Mouse (Mus musculus) erythroblast, embryonic 14.5 days (primary cell): ENCODE data around the gene Plekhg5. TPM values are rescaled to one million over a fixed set of nuclear protein-coding genes. Genes with fewer than 3 reads are reported as not detected.

ENCODE experiments used
- H3K27me3 ChIP-seq: 2 replicates; pipeline ENCODE4 v1.6.1; 2012; ENCODE audit warnings: inconsistent platforms; ENCODE audit not compliant: control insufficient read depth
- H3K36me3 ChIP-seq: 2 replicates; pipeline ENCODE4 v1.6.1; 2012; ENCODE audit warnings: mild to moderate bottlenecking, inconsistent platforms; ENCODE audit not compliant: control insufficient read depth
- H3K4me1 ChIP-seq: 2 replicates; pipeline ENCODE4 v1.6.1; 2012; ENCODE audit warnings: inconsistent platforms; ENCODE audit not compliant: control insufficient read depth
- H3K4me3 ChIP-seq: replicated peaks from 2 replicates; pipeline ENCODE3; 2012; ENCODE audit warnings: moderate library complexity, mild to moderate bottlenecking, inconsistent platforms
- H3K9me3 ChIP-seq: 2 replicates; pipeline ENCODE4 v1.6.1; 2012; ENCODE audit warnings: low read length, inconsistent platforms, mixed read lengths; ENCODE audit not compliant: control insufficient read depth
- GATA1 ChIP-seq: IDR thresholded peaks from 2 replicates; pipeline ENCODE4 v1.6.1; 2012; ENCODE audit warnings: low read length, inconsistent platforms, mixed read lengths
- TAL1 ChIP-seq: IDR thresholded peaks from 3 replicates; pipeline ENCODE4 v1.6.1; 2012; ENCODE audit warnings: low read length, inconsistent platforms, mixed read lengths
- polyA plus RNA-seq: library from polyadenylated mRNA; stranded (reverse); fragments of >175 nt; gene quantifications from 2 replicates; pipeline ENCODE4 v1.2.3, GENCODE M21; 2012

Plekhg5 gene
- polyA plus RNA-seq, 1 experiment, result 10.0 TPM

- Histone ChIP-seq H3K4me1 (peaks cover 42% of the 10 kb centered on the region), H3K27me3 (no peaks in the 10 kb centered on the region), H3K36me3 (peaks cover 26% of the 10 kb centered on the region), H3K4me3 (peak within 1 kb of the TSS; percentile 91), H3K9me3 (no peaks in the 10 kb centered on the region)
- TF ChIP-seq GATA1 (no peak), TAL1 (no peak)
Measured at GRCm38 (mm10) chr4:152038225-152038984, 33.9 kb upstream of the Plekhg5 start, which contains the start of gene Tas1r1. TSS of gene Tas1r1 (minus strand) at chr4:152038568.

DNA sequence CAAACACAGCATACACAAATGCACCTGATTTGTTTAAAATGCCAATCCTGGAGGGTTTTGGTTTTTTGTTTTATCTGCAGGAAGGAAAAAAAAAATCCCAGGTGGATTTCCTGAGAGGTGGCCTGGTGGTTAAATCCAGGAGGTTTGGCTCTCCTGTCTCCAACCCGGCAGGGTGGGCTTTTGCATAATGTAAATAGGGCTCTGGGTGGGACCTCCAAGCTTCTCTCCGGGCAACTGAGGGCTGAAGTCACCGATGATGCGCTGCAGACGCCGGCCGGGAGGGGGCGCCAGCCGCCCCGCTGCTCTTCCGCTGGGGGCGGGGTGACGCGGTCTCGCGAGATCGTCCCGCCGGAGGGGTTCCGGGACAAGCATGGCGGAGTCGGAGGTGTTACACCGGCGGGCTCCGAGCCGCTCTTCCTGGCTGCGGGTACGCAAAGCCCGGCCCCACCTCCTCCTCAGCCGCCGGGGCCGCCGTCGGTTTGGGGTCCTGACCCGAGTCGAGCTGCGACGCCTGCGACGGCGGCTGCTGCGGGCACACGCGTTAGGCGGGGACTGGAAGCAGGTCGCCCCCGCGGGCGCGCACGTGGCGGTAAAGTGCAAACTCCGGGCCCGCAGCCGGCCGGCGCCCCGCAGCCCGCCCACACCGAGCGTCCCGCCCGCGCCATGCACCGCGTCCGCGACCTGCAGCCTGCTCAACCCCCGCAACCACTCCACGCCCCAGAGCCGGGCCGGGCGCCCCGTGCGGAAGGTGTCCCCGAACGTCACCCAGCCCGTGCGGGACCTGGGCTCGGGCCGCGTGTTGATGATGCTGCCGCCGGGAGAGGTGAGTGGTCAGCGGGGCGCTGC is 33.1 kb upstream of the Plekhg5 start, which contains the start of gene Nol9:
Gene Nol9 (plus strand): TSS at position 337 of the 846 bp plus-strand sequence.
- Histone ChIP-seq H3K4me1 (peaks cover 42% of the 10 kb centered on the region), H3K9me3 (no peaks in the 10 kb centered on the region), H3K4me3 (peak within 1 kb of the TSS; percentile 91), H3K36me3 (peaks cover 34% of the 10 kb centered on the region), H3K27me3 (no peaks in the 10 kb centered on the region)
- TF ChIP-seq GATA1 (no peak), TAL1 (no peak)

DNA sequence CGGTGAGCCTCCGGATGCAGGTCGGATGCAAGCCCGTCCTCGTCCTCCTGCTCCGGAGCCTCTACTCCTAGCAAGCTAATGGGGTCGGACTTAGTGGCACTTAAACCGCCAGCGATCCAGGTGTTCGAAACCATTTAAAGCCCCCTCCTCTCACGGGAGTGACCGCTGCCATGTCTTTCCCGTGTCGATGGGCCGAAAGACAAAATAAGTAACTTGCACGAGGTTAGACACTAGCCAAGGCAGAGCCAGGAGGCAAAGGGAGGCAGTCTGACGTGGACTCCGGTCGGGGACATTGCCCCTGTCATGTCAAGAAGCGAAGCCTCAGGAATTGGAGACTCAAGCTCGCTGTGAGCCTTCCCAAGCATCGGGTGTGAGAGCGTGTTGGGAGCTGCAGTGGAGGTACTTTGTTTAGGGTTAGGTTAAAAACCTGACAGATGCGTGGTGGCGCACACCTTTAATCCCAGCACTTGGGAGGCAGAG is 32.4 kb upstream of the Plekhg5 start:
- Histone ChIP-seq H3K4me1 (peaks cover 44% of the 10 kb centered on the region), H3K9me3 (no peaks in the 10 kb centered on the region), H3K36me3 (peaks cover 41% of the 10 kb centered on the region), H3K4me3 (peak overlapping the region; percentile 91), H3K27me3 (no peaks in the 10 kb centered on the region)
- TF ChIP-seq GATA1, result no peak
- no peak for TF ChIP-seq TAL1

GRCm38 (mm10) chr4:152041924-152042641 is 30.2 kb upstream of the Plekhg5 start:
- no peaks in the 10 kb centered on the region for H3K27me3 ChIP-seq
- H3K9me3 ChIP-seq, result no peaks in the 10 kb centered on the region
- H3K36me3 ChIP-seq, result peaks cover 62% of the 10 kb centered on the region
- H3K4me1 ChIP-seq, result peaks cover 44% of the 10 kb centered on the region
- TF ChIP-seq GATA1 (no peak), TAL1 (no peak)
- H3K4me3 ChIP-seq, result no peak overlapping the region

DNA sequence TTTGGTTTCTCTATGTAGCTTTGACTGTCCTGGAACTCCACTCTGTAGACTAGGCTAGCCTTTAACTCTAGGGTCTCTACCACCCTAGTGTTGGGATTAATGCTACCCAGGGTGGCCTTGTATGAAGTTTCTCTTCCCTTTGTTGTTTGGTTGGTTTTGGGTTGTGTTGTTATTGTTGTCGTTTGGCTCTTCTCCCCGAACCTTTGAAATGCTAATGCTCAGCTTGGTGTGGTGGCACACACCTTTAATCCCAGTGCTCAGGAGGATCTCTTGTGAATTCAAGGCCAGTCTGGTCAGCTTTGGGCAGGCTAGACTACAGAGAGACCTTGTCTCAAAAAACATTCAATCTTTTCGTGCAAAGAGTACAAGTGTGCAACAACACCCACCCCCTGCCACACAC is 29.1 kb upstream of the Plekhg5 start:
- peaks cover 42% of the 10 kb centered on the region for H3K4me1 ChIP-seq
- H3K4me3 ChIP-seq, result no peak overlapping the region
- no peaks in the 10 kb centered on the region for H3K27me3 ChIP-seq
- peaks cover 73% of the 10 kb centered on the region for H3K36me3 ChIP-seq
- no peaks in the 10 kb centered on the region for H3K9me3 ChIP-seq
- TF ChIP-seq TAL1 (no peak), GATA1 (no peak)

DNA sequence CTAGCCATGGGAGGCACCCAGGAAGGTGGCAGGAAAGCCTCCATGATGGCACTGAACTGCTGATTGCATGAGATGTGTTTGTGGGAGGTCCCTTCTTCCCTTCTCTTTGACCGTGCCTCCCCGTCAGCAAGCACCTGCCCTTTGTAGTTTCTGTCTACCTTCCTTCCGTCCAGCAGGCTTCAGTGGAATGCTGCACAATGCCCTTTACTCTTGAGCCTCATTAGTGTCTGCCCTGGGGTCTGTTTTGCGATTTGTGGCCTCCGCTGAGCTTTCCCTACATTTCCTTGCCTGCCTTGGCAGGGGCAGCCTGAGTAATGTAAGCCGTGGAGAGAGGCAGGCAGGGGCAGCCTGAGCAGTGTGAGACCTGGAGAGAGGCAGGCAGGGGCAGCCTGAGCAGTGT is 27.7 kb upstream of the Plekhg5 start:
- H3K27me3 ChIP-seq, result no peaks in the 10 kb centered on the region
- peaks cover 84% of the 10 kb centered on the region for H3K36me3 ChIP-seq
- H3K4me1 ChIP-seq, result peaks cover 29% of the 10 kb centered on the region
- H3K4me3 ChIP-seq, result no peak overlapping the region
- no peaks in the 10 kb centered on the region for H3K9me3 ChIP-seq
- TF ChIP-seq TAL1 (0 out of 3 replicates have a peak, but pooled peaks have one; percentile 6), GATA1 (0 out of 2 replicates have a peak, but pooled peaks have one; percentile 10)

DNA sequence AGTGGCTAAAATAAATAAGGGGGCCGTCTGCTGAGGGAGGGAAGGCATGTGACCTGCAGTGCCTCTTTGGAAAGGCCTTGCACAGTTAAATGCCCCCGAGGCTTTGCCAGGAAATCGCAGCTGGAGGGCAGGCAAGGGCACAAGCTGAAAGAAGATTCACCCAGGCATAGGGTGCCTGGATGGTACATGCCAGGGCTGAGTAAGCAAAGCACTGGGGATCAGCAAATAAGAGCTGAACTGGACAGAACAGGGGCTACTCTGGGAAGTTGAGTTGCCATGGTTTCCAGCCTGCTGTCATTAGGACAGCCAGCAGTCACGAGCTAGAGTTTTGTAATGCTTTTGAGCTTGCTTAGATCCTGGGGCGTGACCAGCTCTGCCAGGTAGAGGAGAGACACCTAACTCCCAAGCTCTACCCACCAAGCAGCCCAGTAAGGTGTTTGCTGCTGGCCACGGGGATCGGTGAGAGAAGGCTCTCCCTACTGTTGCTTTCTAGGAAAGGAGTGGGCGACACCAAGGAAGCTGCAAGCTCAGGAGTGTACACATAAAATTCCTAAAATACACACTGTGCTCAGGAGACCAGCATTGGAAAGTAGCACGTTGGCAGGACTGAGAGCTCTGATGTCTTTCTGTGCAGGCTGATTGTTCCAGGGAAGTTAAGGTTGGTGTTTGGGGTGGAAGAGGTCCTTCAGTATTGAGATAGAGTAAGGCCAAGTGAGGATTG is 9.7 kb upstream of the Plekhg5 start:
- peaks cover 41% of the 10 kb centered on the region for H3K36me3 ChIP-seq
- peaks cover 7% of the 10 kb centered on the region for H3K4me1 ChIP-seq
- no peaks in the 10 kb centered on the region for H3K9me3 ChIP-seq
- TF ChIP-seq TAL1 (no peak), GATA1 (no peak)
- H3K27me3 ChIP-seq, result no peaks in the 10 kb centered on the region
- H3K4me3 ChIP-seq, result no peak overlapping the region

GRCm38 (mm10) chr4:152067280-152067679 is 5.0 kb upstream of the Plekhg5 start:
- H3K9me3 ChIP-seq, result no peaks in the 10 kb centered on the region
- H3K36me3 ChIP-seq, result no peaks in the 10 kb centered on the region; the same call in 1 of the 2 replicates
- no peak for TF ChIP-seq GATA1
- no peak for TF ChIP-seq TAL1
- no peak overlapping the region for H3K4me3 ChIP-seq
- H3K27me3 ChIP-seq, result peaks cover 9% of the 10 kb centered on the region
- H3K4me1 ChIP-seq, result peaks cover 13% of the 10 kb centered on the region
